Mouse (Mus musculus): ENCODE data around the gene Myo1h. TPM values are rescaled to one million over a fixed set of nuclear protein-coding genes. Genes with fewer than 3 reads are reported as not detected.

The Myo1h gene
- polyA plus RNA-seq, 1 experiment = 0.69 TPM

- Histone ChIP-seq H3K4me3 (replicated peaks; ENCODE audit: insufficient read depth, low read depth, low read length) (no peak overlapping the region), H3K4me1 (ENCODE audit: control insufficient read depth, insufficient read depth, low read length) (peaks cover 18% of the 10 kb centered on the region), H3K27me3 (ENCODE audit: control insufficient read depth, insufficient read depth, low read length) (peaks cover under 1% of the 10 kb centered on the region; the same call in 1 of the 2 replicates), H3K27ac (ENCODE audit: insufficient read depth, low read length) (no peak overlapping the region)
- no peak for DNase-seq
- WGBS = 11% methylated on average over 7 of the region's 7 CpGs
- no peak for TF ChIP-seq POLR2A (IDR thresholded peaks at IDR 0.05; ENCODE audit: borderline replicate concordance, insufficient read depth, low read length)
- TF ChIP-seq CTCF (IDR thresholded peaks at IDR 0.05; ENCODE audit: borderline replicate concordance, insufficient read depth, low read depth, low read length) = no peak
Measured at GRCm38 (mm10) chr5:114268646-114269045, 20.3 kb upstream of the Myo1h start.

- TF ChIP-seq CTCF (IDR thresholded peaks at IDR 0.05; ENCODE audit: borderline replicate concordance, insufficient read depth, low read depth, low read length) = no peak
- no peak for TF ChIP-seq POLR2A (IDR thresholded peaks at IDR 0.05; ENCODE audit: borderline replicate concordance, insufficient read depth, low read length)
- no peak overlapping the region for H3K4me3 ChIP-seq (replicated peaks; ENCODE audit: insufficient read depth, low read depth, low read length)
- H3K27ac ChIP-seq (ENCODE audit: insufficient read depth, low read length) = no peak overlapping the region
- WGBS = 41% methylated on average over 7 of the region's 7 CpGs
- no peak for DNase-seq
- peaks cover 1% of the 10 kb centered on the region; the same call in 1 of the 2 replicates for H3K27me3 ChIP-seq (ENCODE audit: control insufficient read depth, insufficient read depth, low read length)
- peaks cover 9% of the 10 kb centered on the region for H3K4me1 ChIP-seq (ENCODE audit: control insufficient read depth, insufficient read depth, low read length)
Measured at GRCm38 (mm10) chr5:114269499-114269898, 19.5 kb upstream of the Myo1h start.

GRCm38 (mm10) chr5:114269984-114270383 is 19.0 kb upstream of the Myo1h start:
- WGBS = 52% methylated on average over 12 of the region's 12 CpGs
- peaks cover 1% of the 10 kb centered on the region; the same call in 1 of the 2 replicates for H3K27me3 ChIP-seq (ENCODE audit: control insufficient read depth, insufficient read depth, low read length)
- no peak overlapping the region for H3K4me3 ChIP-seq (replicated peaks; ENCODE audit: insufficient read depth, low read depth, low read length)
- no peak overlapping the region for H3K27ac ChIP-seq (ENCODE audit: insufficient read depth, low read length)
- TF ChIP-seq CTCF (IDR thresholded peaks at IDR 0.05; ENCODE audit: borderline replicate concordance, insufficient read depth, low read depth, low read length) = no peak
- no peak for TF ChIP-seq POLR2A (IDR thresholded peaks at IDR 0.05; ENCODE audit: borderline replicate concordance, insufficient read depth, low read length)
- peaks cover 5% of the 10 kb centered on the region for H3K4me1 ChIP-seq (ENCODE audit: control insufficient read depth, insufficient read depth, low read length)
- no peak for DNase-seq

GRCm38 (mm10) chr5:114273693-114274402 is 15.1 kb upstream of the Myo1h start, which contains the start of gene Foxn4:
Gene Foxn4 (minus strand): TSS chr5:114273807.
- TF ChIP-seq POLR2A (IDR thresholded peaks at IDR 0.05; ENCODE audit: borderline replicate concordance, insufficient read depth, low read length) = no peak
- no peak for TF ChIP-seq CTCF (IDR thresholded peaks at IDR 0.05; ENCODE audit: borderline replicate concordance, insufficient read depth, low read depth, low read length)
- Histone ChIP-seq H3K4me1 (ENCODE audit: control insufficient read depth, insufficient read depth, low read length) (no peaks in the 10 kb centered on the region), H3K27ac (ENCODE audit: insufficient read depth, low read length) (no peak within 1 kb of the TSS), H3K27me3 (ENCODE audit: control insufficient read depth, insufficient read depth, low read length) (peaks cover 3% of the 10 kb centered on the region; the same call in 1 of the 2 replicates), H3K4me3 (replicated peaks; ENCODE audit: insufficient read depth, low read depth, low read length) (no peak within 1 kb of the TSS)
- WGBS = 1% methylated on average over 51 of the region's 56 CpGs
- no peak for DNase-seq

GRCm38 (mm10) chr5:114275339-114275738 is 13.6 kb upstream of the Myo1h start:
- no peak for DNase-seq
- H3K27ac ChIP-seq (ENCODE audit: insufficient read depth, low read length) = no peak overlapping the region
- WGBS = 33% methylated on average over 8 of the region's 8 CpGs
- peaks cover 3% of the 10 kb centered on the region; the same call in 1 of the 2 replicates for H3K27me3 ChIP-seq (ENCODE audit: control insufficient read depth, insufficient read depth, low read length)
- H3K4me1 ChIP-seq (ENCODE audit: control insufficient read depth, insufficient read depth, low read length) = no peaks in the 10 kb centered on the region
- no peak overlapping the region for H3K4me3 ChIP-seq (replicated peaks; ENCODE audit: insufficient read depth, low read depth, low read length)
- TF ChIP-seq POLR2A (IDR thresholded peaks at IDR 0.05; ENCODE audit: borderline replicate concordance, insufficient read depth, low read length) = no peak
- TF ChIP-seq CTCF (IDR thresholded peaks at IDR 0.05; ENCODE audit: borderline replicate concordance, insufficient read depth, low read depth, low read length) = no peak

- Histone ChIP-seq H3K4me1 (ENCODE audit: control insufficient read depth, insufficient read depth, low read length) (no peaks in the 10 kb centered on the region), H3K4me3 (replicated peaks; ENCODE audit: insufficient read depth, low read depth, low read length) (no peak overlapping the region), H3K27ac (ENCODE audit: insufficient read depth, low read length) (no peak overlapping the region), H3K27me3 (ENCODE audit: control insufficient read depth, insufficient read depth, low read length) (peaks cover 3% of the 10 kb centered on the region; the same call in 1 of the 2 replicates)
- no peak for DNase-seq
- TF ChIP-seq CTCF (IDR thresholded peaks at IDR 0.05; ENCODE audit: borderline replicate concordance, insufficient read depth, low read depth, low read length) (no peak), POLR2A (IDR thresholded peaks at IDR 0.05; ENCODE audit: borderline replicate concordance, insufficient read depth, low read length) (no peak)
- WGBS = 30% methylated on average over 16 of the region's 16 CpGs
Measured at GRCm38 (mm10) chr5:114275991-114276390, 13.0 kb upstream of the Myo1h start.

GRCm38 (mm10) chr5:114279382-114280143 is 9.4 kb upstream of the Myo1h start:
- Histone ChIP-seq H3K27ac (ENCODE audit: insufficient read depth, low read length) (no peak overlapping the region), H3K27me3 (ENCODE audit: control insufficient read depth, insufficient read depth, low read length) (peaks cover 1% of the 10 kb centered on the region; the same call in 1 of the 2 replicates), H3K4me1 (ENCODE audit: control insufficient read depth, insufficient read depth, low read length) (no peaks in the 10 kb centered on the region), H3K4me3 (replicated peaks; ENCODE audit: insufficient read depth, low read depth, low read length) (no peak overlapping the region)
- 23% methylated on average over 12 of the region's 12 CpGs for WGBS
- DNase-seq = no peak
- TF ChIP-seq CTCF (IDR thresholded peaks at IDR 0.05; ENCODE audit: borderline replicate concordance, insufficient read depth, low read depth, low read length) (no peak), POLR2A (IDR thresholded peaks at IDR 0.05; ENCODE audit: borderline replicate concordance, insufficient read depth, low read length) (no peak)

Data from cerebellum, adult 2 months (tissue).